Mouse (Mus musculus): ENCODE data around the gene Usp34.
A peak's percentile ranks its signal among the peaks of the same experiment; 100 is the strongest.
"Not testable (repeated sequence)": the region's sequence is repeated elsewhere in the genome, so short reads cannot be mapped to it uniquely, and the experiment has no call there.

Gene Usp34

DNA sequence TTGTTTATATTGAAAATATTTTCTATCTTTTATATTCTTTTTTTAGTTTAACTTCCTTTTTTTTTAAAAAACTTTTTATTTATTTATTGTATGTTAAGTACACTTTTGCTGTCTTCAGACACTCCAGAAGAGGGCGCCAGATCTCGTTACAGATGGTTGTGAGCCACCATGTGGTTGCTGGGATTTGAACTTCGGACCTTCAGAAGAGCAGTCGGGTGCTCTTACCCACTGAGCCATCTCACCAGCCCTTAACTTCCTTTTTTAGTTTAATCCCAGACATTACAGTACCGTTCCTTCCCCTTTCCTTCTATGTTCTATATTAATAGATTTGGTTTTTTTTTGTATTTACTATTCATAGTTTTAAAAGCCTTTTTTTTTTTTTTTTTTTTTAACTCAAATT, 50.5 kb downstream of the Usp34 start:
- not testable (repeated sequence) for DNase-seq (ENCODE audit: low spot score)

GRCm38 (mm10) chr11:23359687-23360235, 53.1 kb downstream of the Usp34 start:
- DNase-seq (ENCODE audit: low spot score): not testable (repeated sequence)

DNA sequence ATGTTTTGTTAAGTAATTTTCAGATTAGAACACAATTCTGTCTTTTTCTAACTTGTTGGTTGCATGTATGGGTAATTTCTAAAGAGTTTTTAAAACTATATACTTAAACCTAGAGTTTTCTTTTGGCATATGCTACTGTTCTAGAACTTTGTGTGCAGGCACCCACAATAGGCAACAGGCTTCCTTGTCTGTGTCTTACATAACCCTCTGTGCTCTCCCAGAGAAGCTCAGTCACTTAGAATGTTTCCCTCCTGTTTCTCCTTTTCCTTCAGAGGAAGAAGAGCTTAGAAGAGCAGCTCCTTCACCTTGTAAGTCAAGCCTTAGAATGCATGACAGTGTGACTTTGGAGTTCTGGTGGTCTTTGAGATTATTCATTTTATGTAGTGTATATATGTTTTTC, 55.6 kb downstream of the Usp34 start:
- DNase-seq (ENCODE audit: low spot score): no peak

GRCm38 (mm10) chr11:23364348-23364747, 57.7 kb downstream of the Usp34 start:
- DNase-seq (ENCODE audit: low spot score): no peak

- DNase-seq (ENCODE audit: low spot score): no peak
Measured at GRCm38 (mm10) chr11:23372032-23372431, 65.3 kb downstream of the Usp34 start.

DNA sequence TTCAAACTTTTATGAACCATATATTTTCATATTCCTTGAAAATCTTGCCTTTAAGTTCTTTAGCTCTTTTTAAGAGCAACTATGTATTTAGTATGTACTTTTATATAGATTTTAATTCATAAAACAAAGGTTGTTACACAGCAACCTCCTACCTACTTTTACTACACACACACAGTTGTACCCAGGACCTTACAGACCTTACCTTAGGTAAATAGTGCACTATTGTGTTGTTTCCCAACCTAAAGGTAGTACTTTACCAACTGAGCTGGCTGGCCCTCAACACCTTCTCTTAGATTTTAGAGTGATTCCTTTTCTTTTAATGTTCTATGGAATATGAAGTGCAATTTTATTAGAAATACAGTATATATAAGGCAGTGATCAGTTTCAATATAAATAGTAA, 65.8 kb downstream of the Usp34 start:
- DNase-seq (ENCODE audit: low spot score): no peak

GRCm38 (mm10) chr11:23380055-23380454, 73.4 kb downstream of the Usp34 start:
- DNase-seq (ENCODE audit: low spot score): no peak

- no peak for DNase-seq (ENCODE audit: low spot score)
Measured at GRCm38 (mm10) chr11:23380595-23380994, 73.9 kb downstream of the Usp34 start.

GRCm38 (mm10) chr11:23382787-23383186, 76.1 kb downstream of the Usp34 start:
- no peak for DNase-seq (ENCODE audit: low spot score)

- DNase-seq (ENCODE audit: low spot score): no peak
Measured at GRCm38 (mm10) chr11:23389649-23390048, 83.0 kb downstream of the Usp34 start.

- no peak for DNase-seq (ENCODE audit: low spot score)
Measured at GRCm38 (mm10) chr11:23392567-23392966, 85.9 kb downstream of the Usp34 start.

- DNase-seq (ENCODE audit: low spot score): no peak
Measured at GRCm38 (mm10) chr11:23396608-23397007, 89.9 kb downstream of the Usp34 start.

DNA sequence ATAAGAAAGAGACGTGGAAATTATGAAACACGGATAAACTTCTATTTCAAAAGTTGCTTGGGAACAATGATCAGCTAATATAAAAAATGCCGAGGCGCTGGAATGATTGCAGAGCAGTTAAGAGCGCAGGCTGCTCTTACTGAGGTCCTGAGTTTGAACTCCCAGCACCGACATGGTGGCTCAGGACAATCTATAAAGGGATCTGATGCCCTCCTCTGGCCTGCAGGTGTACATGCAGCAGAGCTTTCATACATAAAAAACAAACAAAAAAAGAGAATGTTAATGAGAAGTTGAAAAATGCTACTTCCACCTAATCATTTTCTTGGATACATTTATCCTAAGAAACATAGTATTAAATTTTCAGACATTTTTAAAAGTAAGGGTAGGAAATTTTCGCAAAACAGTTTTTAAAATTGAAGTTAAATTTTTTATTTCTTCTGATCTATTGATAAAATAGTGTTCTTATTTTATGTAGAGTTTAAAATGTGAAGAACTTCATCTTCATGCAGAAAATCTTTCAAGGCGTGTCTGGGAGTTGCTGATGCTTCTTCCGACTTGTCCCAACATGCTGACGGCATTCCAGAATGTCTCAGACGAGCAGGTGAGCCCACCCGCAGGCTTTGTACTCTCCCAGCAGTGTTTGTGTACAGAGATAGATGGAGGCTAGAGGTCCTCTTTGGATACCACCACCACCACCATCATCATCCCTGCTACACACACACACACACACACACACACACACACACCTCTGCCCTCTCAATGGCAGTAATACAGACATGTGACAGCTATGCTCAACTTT, 94.5 kb downstream of the Usp34 start:
- DNase-seq (ENCODE audit: low spot score): no peak

DNA sequence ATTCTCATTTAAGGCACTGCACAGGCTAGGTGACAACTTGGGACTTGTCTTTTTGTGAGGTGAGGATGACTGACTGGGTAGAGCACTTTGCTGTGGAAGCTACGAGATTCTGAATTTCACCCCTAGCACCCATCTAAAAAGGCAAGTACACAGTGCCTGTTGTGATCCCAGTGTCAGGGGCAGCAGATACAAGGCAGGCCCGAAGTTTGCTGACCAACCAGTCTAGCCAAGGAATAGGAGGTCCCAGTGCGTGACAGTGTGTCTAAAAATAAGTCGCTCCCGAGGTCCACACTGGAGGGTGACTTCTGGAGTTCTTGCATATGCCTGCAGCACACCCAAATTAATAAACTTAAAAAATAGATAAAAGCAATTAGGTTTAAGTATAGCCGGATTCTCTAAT, 121.6 kb downstream of the Usp34 start:
- no peak for DNase-seq (ENCODE audit: low spot score)

DNA sequence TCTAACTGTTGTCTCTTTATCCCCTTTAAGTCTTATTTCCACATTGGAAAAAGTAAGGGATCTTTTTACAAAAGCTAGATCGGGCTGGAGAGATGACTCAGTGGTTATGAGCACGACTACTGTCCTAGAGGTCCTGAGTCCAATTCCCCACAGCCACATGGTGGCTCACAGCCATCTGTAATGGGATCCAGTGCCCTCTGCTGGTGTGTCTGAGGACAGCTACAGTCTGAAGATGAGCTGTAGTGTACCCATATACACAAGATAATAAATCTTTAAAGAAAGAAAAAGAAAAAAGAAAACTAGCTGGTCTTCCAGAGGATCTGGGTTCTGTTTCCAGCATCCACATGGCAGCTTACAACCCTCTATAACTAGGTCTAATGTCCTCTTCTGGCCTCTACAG, 123.3 kb downstream of the Usp34 start:
- DNase-seq (ENCODE audit: low spot score): no peak

DNA sequence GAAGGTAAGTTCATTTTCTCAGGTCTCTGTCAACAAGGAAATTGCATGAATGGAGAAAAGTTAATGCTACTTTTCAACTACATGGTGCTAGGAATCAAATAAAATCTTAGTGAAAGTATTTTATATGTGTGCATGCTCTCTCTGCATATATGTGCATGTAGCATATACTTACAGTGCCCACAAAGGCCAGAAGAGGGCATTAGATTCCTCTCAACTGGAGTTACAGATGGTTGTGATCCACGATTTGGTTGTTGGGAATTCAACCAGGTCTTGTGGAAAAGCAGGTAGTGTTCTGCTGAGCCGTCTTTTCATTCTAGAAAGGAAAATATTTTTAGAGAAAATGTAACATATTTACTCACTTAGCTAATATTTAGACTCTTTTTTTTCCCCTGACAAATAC, 129.4 kb downstream of the Usp34 start:
- DNase-seq (ENCODE audit: low spot score): no peak

DNA sequence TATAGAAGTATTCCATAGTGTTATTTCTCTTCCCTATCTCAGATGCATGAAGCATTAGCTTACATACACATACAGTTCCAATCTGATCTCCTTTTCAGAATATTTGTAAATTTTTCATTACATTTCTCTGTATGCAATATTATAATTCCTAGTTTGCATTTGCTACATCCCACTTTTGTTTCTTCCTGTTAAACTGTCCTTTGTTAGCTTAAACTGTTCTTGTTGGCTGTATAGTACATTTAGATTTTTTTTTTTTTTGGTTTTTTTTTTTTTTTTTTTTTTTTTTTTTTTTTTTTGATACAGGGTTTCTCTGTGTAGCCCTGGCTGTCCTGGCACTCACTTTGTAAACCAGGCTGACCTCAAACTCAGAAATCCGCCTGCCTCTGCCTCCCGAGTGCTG, 159.2 kb downstream of the Usp34 start:
- not testable (repeated sequence) for DNase-seq (ENCODE audit: low spot score)

DNA sequence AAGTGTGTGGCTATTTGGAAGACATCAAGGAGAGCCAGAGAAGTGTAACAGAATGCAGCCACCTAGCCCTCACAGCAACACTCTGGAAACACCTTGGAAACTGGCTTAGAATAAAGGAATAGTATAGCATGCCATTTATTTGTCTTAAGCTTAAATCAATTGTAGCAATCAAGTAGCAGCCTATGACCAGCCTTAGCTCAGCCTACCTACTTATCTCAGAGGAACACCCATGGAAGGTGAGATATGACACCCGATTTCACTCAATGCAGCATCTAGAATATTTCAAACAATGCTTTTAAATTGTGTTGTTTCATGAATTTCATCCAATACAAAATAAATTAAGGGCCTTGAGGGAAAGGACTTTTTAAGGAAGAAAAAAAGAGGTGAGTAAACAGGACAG, 183.3 kb downstream of the Usp34 start:
- DNase-seq (ENCODE audit: low spot score): no peak

- DNase-seq (ENCODE audit: low spot score): no peak
Measured at GRCm38 (mm10) chr11:23492048-23492790, 185.5 kb downstream of the Usp34 start.

GRCm38 (mm10) chr11:23495231-23495630, 188.5 kb downstream of the Usp34 start:
- DNase-seq (ENCODE audit: low spot score): no peak

GRCm38 (mm10) chr11:23496661-23497060, 190.0 kb downstream of the Usp34 start:
- no peak for DNase-seq (ENCODE audit: low spot score)

DNA sequence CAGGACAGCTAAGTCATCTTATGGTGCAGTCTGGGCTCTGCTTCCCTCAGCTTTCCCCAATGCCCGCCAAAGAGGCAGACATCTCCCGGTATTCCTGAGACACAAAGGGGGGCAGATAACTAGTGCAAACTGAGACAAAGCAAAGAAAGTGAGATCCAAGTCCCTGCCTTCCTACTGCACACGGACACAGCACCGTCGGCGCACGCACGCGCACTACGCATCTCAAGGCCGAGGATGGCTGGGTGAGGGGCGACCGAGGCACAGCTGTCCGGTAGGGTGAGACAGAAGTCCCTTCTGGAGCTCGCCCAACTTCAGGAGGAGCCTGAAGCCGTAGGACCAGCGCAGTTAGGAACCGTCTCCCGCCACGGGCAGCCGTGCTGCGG, 190.6 kb downstream of the Usp34 start:
- peak; percentile 63 for DNase-seq (ENCODE audit: low spot score)
